Mouse (Mus musculus) E14TG2a.4 (cell line): Measurements from ENCODE around the gene Fbxl8.

Source experiments
- CTCF ChIP-seq: conservative IDR thresholded peaks from 2 replicates; pipeline ENCODE4 v1.5.1; 2014; ENCODE audit warnings: low read length
- NANOG ChIP-seq: IDR thresholded peaks from 2 replicates; pipeline ENCODE4 v1.6.1; 2014; ENCODE audit warnings: borderline replicate concordance, low read length, mixed read lengths

DNA sequence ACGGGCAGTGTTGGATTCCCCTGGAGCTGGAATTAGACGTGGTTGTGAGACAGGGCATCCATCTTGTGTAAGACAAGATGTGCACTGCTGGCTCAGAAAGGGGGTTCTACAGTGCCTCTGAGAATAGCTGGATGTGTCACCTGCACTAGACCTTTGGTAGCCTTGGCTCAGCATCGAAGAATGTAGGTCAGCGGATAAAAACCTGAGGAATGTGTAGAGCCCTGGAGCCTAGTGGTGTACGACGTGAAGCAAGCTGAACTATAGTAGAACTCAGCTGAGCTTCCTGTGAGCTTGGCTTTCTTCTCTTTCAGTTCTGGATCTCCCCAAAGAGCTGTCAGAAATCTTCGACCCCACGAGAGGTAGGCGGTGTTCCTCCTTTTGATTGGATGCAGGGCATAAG, 39.4 kb downstream of the Fbxl8 start:
- TF ChIP-seq CTCF, result no peak
- TF ChIP-seq NANOG, result no peak
